Mouse (Mus musculus) small intestine, adult 2 months (tissue): ENCODE data around the gene Mreg.

ENCODE experiments used
- CTCF ChIP-seq: fragments of 200-500 bp; IDR thresholded peaks from 2 replicates; pipeline ENCODE4 v1.5.1; 2012; ENCODE audit warnings: low read depth, mild to moderate bottlenecking, control low read depth, inconsistent platforms, low read length, moderate library complexity, mixed read lengths; ENCODE audit not compliant: insufficient replicate concordance, insufficient read length; ENCODE audit errors: extremely low read depth
- POLR2A ChIP-seq: fragments of 200-500 bp; IDR thresholded peaks from 2 replicates; pipeline ENCODE4 v1.6.1; 2012; ENCODE audit warnings: low read depth, mild to moderate bottlenecking, control low read depth, inconsistent platforms, low read length, moderate library complexity

DNA sequence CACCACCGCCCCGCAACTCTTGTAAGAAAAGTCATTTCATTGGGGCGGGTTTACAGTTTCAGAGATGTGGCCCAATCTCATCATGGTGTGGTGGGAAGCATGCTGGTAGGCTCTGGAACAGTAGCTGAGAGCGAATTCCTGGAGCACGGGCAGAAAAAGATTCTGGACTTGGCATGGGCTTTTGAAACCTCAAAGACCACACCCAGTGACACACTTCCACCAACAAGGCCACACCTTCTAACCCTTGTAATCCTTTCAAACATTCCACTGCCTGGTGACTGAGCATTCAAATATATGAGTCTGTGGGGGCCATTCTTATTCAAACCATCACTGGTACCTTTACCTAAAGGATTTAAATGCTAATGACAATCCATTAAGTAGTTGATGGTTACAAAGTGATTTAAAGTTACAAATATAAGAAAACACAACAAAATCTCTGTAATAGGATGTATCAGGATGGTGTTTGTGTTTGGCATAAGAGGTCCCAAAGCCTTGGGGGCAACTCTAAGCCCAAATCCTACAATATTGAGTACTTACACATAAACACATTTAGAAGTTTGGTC is 30.6 kb upstream of the Mreg start:
- TF ChIP-seq POLR2A, result no peak
- no peak for TF ChIP-seq CTCF
